8 mouse cellular contexts compared by ENCODE assay signal in the genomic region with DNA sequence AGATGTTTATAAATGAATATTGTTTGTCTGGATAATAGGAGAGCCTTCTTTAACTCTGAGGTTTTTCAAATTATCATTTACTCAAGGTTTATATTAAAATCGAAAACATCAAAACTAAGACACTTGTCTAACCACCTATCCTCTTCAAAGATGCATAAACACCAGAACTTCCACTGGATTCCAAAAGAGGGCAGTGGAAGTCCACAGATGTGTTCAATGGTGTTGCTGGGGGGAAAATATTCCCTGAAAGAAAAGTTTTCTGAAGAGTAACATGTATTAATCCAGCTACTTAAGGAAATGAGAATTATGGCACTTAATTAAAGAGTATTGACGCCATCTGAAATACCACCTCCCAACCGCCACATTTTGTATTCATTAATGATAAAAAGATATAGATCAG.
DNase-seq lines count a peak whose midpoint lies in the region; ATAC-seq lines count a peak whose summit lies in the region.

No protein-coding gene starts in this region.

- intact Hi-C loops in left cerebral cortex, postnatal 14 days (cut with DNase I): loop anchor here (5.0 to 10.0 kb wide), 3 partner anchors 116 to 1514 kb away; no protein-coding TSS in a partner anchor
- intact Hi-C loops in left cerebral cortex, postnatal 4 days (cut with DNase I): loop anchor here (2.0 to 5.0 kb wide), 2 partner anchors 1129 to 1512 kb away; partner anchors contain the start of gene Sox9
- intact Hi-C loops in heart, postnatal 25 days (cut with DNase I): loop anchor here (5.0 kb wide), 2 partner anchors 449 to 1514 kb away; no protein-coding TSS in a partner anchor

- DNase-seq in cerebellum, postnatal 10 days: peak; percentile 60 to 64
- DNase-seq in cerebellum, adult 11 months: no peak
- DNase-seq in left cerebral cortex, postnatal 14 days (ENCODE audit: low spot score in 2 of 2): peak; percentile 28 to 49
- DNase-seq in left cerebral cortex, postnatal 4 days: no peak
- peak; percentile 66 for DNase-seq in limb, embryonic 11.5 days (ENCODE audit: low spot score)
- DNase-seq in heart, postnatal 25 days (ENCODE audit: low spot score): no peak

- no peak overlapping the region for H3K4me2 ChIP-seq in limb, embryonic 11.5 days (ENCODE audit: low read depth, severe bottlenecking)

- H3K9ac ChIP-seq in limb, embryonic 11.5 days (ENCODE audit: low read length): no peak overlapping the region

- peak; percentile 74 for ATAC-seq in common myeloid progenitor, adult 5-6 weeks (replicated peaks; ENCODE audit: low read depth, poor library complexity, severe bottlenecking)
- no peak for ATAC-seq in limb, embryonic 11.5 days (ENCODE audit: insufficient number of reproducible peaks, low FRiP score, low TSS enrichment, low read depth)
- ATAC-seq in erythroid progenitor cell, adult 5-6 weeks (replicated peaks; ENCODE audit: low FRiP score, poor library complexity, severe bottlenecking): no peak

- H3K4me1 ChIP-seq in limb, embryonic 11.5 days (ENCODE audit: control insufficient read depth, insufficient read depth, low read length): no peaks in the 10 kb centered on the region

- no peaks in the 10 kb centered on the region for H3K36me3 ChIP-seq in limb, embryonic 11.5 days (ENCODE audit: control insufficient read depth, insufficient read depth, low read length)

- H3K4me3 ChIP-seq in limb, embryonic 11.5 days (ENCODE audit: low read depth, low read length): no peak overlapping the region

- H3K9me3 ChIP-seq in limb, embryonic 11.5 days (ENCODE audit: control insufficient read depth, low read length): no peaks in the 10 kb centered on the region

- H3K27me3 ChIP-seq in limb, embryonic 11.5 days (ENCODE audit: control insufficient read depth, insufficient read depth, low read length): no peaks in the 10 kb centered on the region

- WGBS in limb, embryonic 11.5 days: 39% methylated on average over 3 of the region's 3 CpGs

- no peak overlapping the region for H3K27ac ChIP-seq in limb, embryonic 11.5 days (replicated peaks; ENCODE audit: low read depth, low read length)

Comparison
In these comparisons a context has a peak if more than half of its experiments do, and no peak if none do; other contexts are left out.
1. DNase-seq: peak in cerebellum, postnatal 10 days (2 of 2), left cerebral cortex, postnatal 14 days (2 of 2) and limb, embryonic 11.5 days (single experiment); none in cerebellum, adult 11 months (single experiment), left cerebral cortex, postnatal 4 days (single experiment) and heart, postnatal 25 days (single experiment).